Comparison of ENCODE assay signal across 8 mouse cellular contexts in the genomic region with DNA sequence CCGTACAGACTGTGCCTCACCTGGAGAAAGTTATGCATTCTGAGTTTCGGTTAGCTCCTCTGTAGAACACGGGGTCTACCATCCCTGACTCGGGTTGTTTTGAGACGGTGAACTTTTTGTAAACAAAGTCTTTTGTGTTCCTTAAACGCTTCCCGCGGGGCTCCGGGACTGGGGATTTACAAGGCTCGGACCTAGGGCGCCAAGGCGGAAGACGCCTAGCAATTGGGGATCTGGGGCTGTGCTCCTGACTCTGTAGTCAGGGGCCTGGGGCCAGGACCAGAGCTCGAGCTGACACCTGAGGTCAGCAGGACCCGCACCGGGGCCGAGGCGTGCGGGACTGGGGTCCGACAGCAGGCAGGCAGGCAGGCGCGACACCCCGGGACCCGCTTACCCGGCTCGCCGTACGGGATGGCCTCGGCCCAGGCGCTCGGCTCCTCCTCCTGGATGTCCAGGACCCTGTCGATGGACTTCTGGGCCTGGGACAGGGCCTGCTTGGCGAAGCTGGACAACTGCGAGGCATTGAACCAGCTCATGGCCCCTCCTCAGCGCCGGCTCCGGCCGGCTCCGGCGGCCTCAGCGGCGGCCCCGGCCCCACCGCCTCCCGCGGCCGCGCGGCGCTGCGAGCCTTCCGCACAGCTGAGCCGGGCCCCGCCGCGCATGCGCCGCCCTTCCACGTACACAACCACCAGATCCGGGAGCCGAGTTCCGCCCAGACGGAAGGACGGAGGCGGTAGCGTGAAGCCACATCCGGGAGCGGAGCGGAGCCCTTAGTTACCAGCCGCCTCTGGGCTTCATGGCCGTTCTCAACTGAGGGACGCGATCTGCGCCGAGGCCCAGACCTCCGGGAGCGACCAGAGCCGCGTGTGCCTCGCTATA. TPM values are rescaled to one million over a fixed set of nuclear protein-coding genes. Genes with fewer than 3 reads are reported as not detected.
A peak's percentile ranks its signal among the peaks of the same experiment; 100 is the strongest.
DNase-seq lines count a peak whose midpoint lies in the region; ATAC-seq and TF ChIP-seq lines count a peak whose summit lies in the region.

A gene (minus strand): TSS at position 632 of the 876 bp plus-strand sequence.

- in situ Hi-C loops in ES-E14 (cut with MboI; ENCODE audit: low sequenced_read_pairs in 2 of 2, unreplicated experiment in 2 of 2), result no loop called here

- H3K36me3 ChIP-seq in ES-E14 (ENCODE audit: control insufficient read depth, insufficient read depth, low read length, poor library complexity, severe bottlenecking), result peaks cover 9% of the 10 kb centered on the region
- H3K36me3 ChIP-seq in forebrain, embryonic 16.5 days (ENCODE audit: control insufficient read depth, insufficient read depth), result peaks cover 3% of the 10 kb centered on the region
- H3K36me3 ChIP-seq in lung, embryonic 14.5 days (ENCODE audit: insufficient read depth), result peaks cover 19% of the 10 kb centered on the region
- peaks cover 10% of the 10 kb centered on the region; the same call in 1 of the 2 replicates for H3K36me3 ChIP-seq in thymus, adult 2 months (ENCODE audit: control insufficient read depth, insufficient read depth, low read length)

- WGBS in forebrain, embryonic 16.5 days, result under 1% methylated on average over 70 of the region's 80 CpGs
- WGBS in lung, embryonic 14.5 days, result under 1% methylated on average over 80 of the region's 80 CpGs
- under 1% methylated on average over 80 of the region's 80 CpGs for WGBS in olfactory bulb, adult 2 months
- WGBS in thymus, adult 2 months, result under 1% methylated on average over 79 of the region's 80 CpGs

- no peaks in the 10 kb centered on the region for H3K9me3 ChIP-seq in ES-E14 (ENCODE audit: control insufficient read depth, insufficient read depth, low read depth, low read length)
- H3K9me3 ChIP-seq in forebrain, embryonic 16.5 days (ENCODE audit: control insufficient read depth, low read length), result no peaks in the 10 kb centered on the region
- H3K9me3 ChIP-seq in lung, embryonic 14.5 days (ENCODE audit: low read depth, low read length), result no peaks in the 10 kb centered on the region

- TF ChIP-seq CTCF in layer of hippocampus, adult 2 months (conservative IDR thresholded peaks at IDR 0.05), result no peak
- no peak for TF ChIP-seq CTCF in lung, embryonic 14.5 days (IDR thresholded peaks at IDR 0.05; ENCODE audit: low read depth)
- no peak for TF ChIP-seq CTCF in olfactory bulb, adult 2 months (IDR thresholded peaks at IDR 0.05; ENCODE audit: insufficient read depth, low read depth, low read length)
- TF ChIP-seq CTCF in thymus, adult 2 months (IDR thresholded peaks at IDR 0.05; ENCODE audit: borderline replicate concordance, control insufficient read depth, extremely low read depth, insufficient read depth, low read length, poor library complexity), result no peak

- H3K4me3 ChIP-seq in ES-E14 (ENCODE audit: insufficient read depth in 1 of 2, low read depth in 1 of 2, low read length in 2 of 2, poor library complexity in 1 of 2, severe bottlenecking in 1 of 2), result peak within 1 kb of the TSS; percentile 92 to 94
- H3K4me3 ChIP-seq in forebrain, embryonic 16.5 days (replicated peaks; ENCODE audit: low read length), result peak within 1 kb of the TSS; percentile 85
- H3K4me3 ChIP-seq in layer of hippocampus, adult 2 months, result peak within 1 kb of the TSS; percentile 82
- peak within 1 kb of the TSS; percentile 97 for H3K4me3 ChIP-seq in lung, embryonic 14.5 days (ENCODE audit: low read depth, low read length)
- peak within 1 kb of the TSS; percentile 79 for H3K4me3 ChIP-seq in olfactory bulb, adult 2 months (ENCODE audit: insufficient read depth, low read depth, low read length)
- peak within 1 kb of the TSS; percentile 95 for H3K4me3 ChIP-seq in thymus, adult 2 months (ENCODE audit: control insufficient read depth, insufficient read depth, low read length)

- peak; percentile 88 for TF ChIP-seq POLR2A in olfactory bulb, adult 2 months (IDR thresholded peaks at IDR 0.05; ENCODE audit: insufficient read depth, low read depth, low read length)
- peak; percentile 95 for TF ChIP-seq POLR2A in thymus, adult 2 months (IDR thresholded peaks at IDR 0.05; ENCODE audit: control insufficient read depth, extremely low read depth, insufficient read depth, low read length, poor library complexity)

- intact Hi-C loops in heart, postnatal 36 days (cut with DNase I), result loop anchor here (1.0 to 10.0 kb wide), 3 partner anchors 27 to 346 kb away; a partner anchor contains a TSS

- peak within 1 kb of the TSS; percentile 67 for H3K4me2 ChIP-seq in forebrain, embryonic 16.5 days (ENCODE audit: low read length)
- peak within 1 kb of the TSS; percentile 78 for H3K4me2 ChIP-seq in lung, embryonic 14.5 days

- peak; percentile 99 for ATAC-seq in forebrain, embryonic 16.5 days
- peak; percentile 99 for ATAC-seq in lung, embryonic 14.5 days (ENCODE audit: insufficient read depth)

- H3K27me3 ChIP-seq in forebrain, embryonic 16.5 days (replicated peaks; ENCODE audit: control insufficient read depth, insufficient read depth, low read length), result no peaks in the 10 kb centered on the region
- H3K27me3 ChIP-seq in lung, embryonic 14.5 days (ENCODE audit: insufficient read depth, low read length), result no peaks in the 10 kb centered on the region
- no peaks in the 10 kb centered on the region for H3K27me3 ChIP-seq in thymus, adult 2 months (ENCODE audit: control insufficient read depth, insufficient read depth, low read length)

- H3K4me1 ChIP-seq in ES-E14 (ENCODE audit: control insufficient read depth in 2 of 2, insufficient read depth in 2 of 2, low read length in 2 of 2, poor library complexity in 1 of 2), result no peaks in the 10 kb centered on the region
- H3K4me1 ChIP-seq in forebrain, embryonic 16.5 days (replicated peaks; ENCODE audit: control insufficient read depth, insufficient read depth, low read length), result peaks cover 14% of the 10 kb centered on the region
- H3K4me1 ChIP-seq in lung, embryonic 14.5 days (ENCODE audit: insufficient read depth), result 0 out of 2 replicates have a peak, but pooled peaks cover 3% of the 10 kb centered on the region
- H3K4me1 ChIP-seq in olfactory bulb, adult 2 months (ENCODE audit: control insufficient read depth, insufficient read depth, low read length), result peaks cover 4% of the 10 kb centered on the region; the same call in 1 of the 2 replicates
- H3K4me1 ChIP-seq in thymus, adult 2 months (replicated peaks; ENCODE audit: control insufficient read depth, insufficient read depth, low read length), result peaks cover 6% of the 10 kb centered on the region

- H3K9ac ChIP-seq in ES-E14 (ENCODE audit: insufficient read depth, low read depth, low read length, poor library complexity, severe bottlenecking), result peak within 1 kb of the TSS; percentile 94
- peak within 1 kb of the TSS; percentile 91 for H3K9ac ChIP-seq in forebrain, embryonic 16.5 days (replicated peaks; ENCODE audit: low read depth, low read length)
- H3K9ac ChIP-seq in lung, embryonic 14.5 days, result peak within 1 kb of the TSS; percentile 96

- peak within 1 kb of the TSS; percentile 67 for H3K27ac ChIP-seq in ES-E14 (ENCODE audit: insufficient read depth, low read depth, low read length, poor library complexity, severe bottlenecking)
- H3K27ac ChIP-seq in forebrain, embryonic 16.5 days (ENCODE audit: low read length), result peak within 1 kb of the TSS; percentile 86
- peak within 1 kb of the TSS; percentile 95 for H3K27ac ChIP-seq in layer of hippocampus, adult 2 months
- peak within 1 kb of the TSS; percentile 88 for H3K27ac ChIP-seq in lung, embryonic 14.5 days (ENCODE audit: low read depth)
- peak within 1 kb of the TSS; percentile 83 for H3K27ac ChIP-seq in olfactory bulb, adult 2 months (ENCODE audit: insufficient read depth, low read depth, low read length)
- peak within 1 kb of the TSS; percentile 25; the same call in 1 of the 2 replicates for H3K27ac ChIP-seq in thymus, adult 2 months (ENCODE audit: control insufficient read depth, insufficient read depth, low read length)

- peak; percentile 78 for DNase-seq in ES-E14 (ENCODE audit: low read depth, low spot score)
- DNase-seq in cerebellum, adult 11-12 months, result peak; percentile 95
- DNase-seq in heart, postnatal 36 days, result peak; percentile 94 to 95
- DNase-seq in layer of hippocampus, adult 2 months (ENCODE audit: low spot score in 2 of 2), result peak; percentile 96 to 97
- DNase-seq in lung, embryonic 14.5 days, result peak; percentile 98
- DNase-seq in thymus, adult 2 months, result peak; percentile 95

TF ChIP-seq in ES-E14, 5 proteins besides CTCF, POLR2A, EP300 and RAD21:
- TF ChIP-seq ZC3H11A (IDR thresholded peaks at IDR 0.05; ENCODE audit: borderline replicate concordance, low read depth, low read length) (no peak), HCFC1 (IDR thresholded peaks at IDR 0.05; ENCODE audit: borderline replicate concordance, insufficient read depth, low read length) (peak; percentile 67)

RNA-seq across cellular contexts. Expression of the gene that starts here (rescaled TPM):
- 25.8 and 28.2 TPM in 2 replicates for total RNA-seq in ES-E14 (2012; rRNA removed)
- 35.0 and 43.2 TPM in 2 replicates for polyA plus RNA-seq in forebrain, embryonic 16.5 days (2015; fragmentation: Nextera tagmentation; extraction: Ambion mirVana)
- total RNA-seq in heart, postnatal 36 days (2021), result 10 to 100 TPM; 38.5 to 39.7 TPM
- total RNA-seq in layer of hippocampus, adult 2 months (2021), result 10 to 100 TPM; 48.4 to 52.3 TPM
- polyA plus RNA-seq in lung, embryonic 14.5 days (2014; fragmentation: Nextera tagmentation; extraction: Ambion mirVana), result 30.3 and 32.6 TPM in 2 replicates
- not detected in 2 replicates for polyA plus RNA-seq in olfactory bulb, adult 2 months (2012; ENCODE audit: insufficient read depth, insufficient read length, low replicate concordance, missing spikeins)
- 3.9 and 4.7 TPM in 2 replicates for polyA plus RNA-seq in thymus, adult 2 months (2012; rRNA removed)

Comparison
In these comparisons a context has a peak if more than half of its experiments do, and no peak if none do; other contexts are left out.
1. Peak in every context shown above with its lines: DNase-seq, ATAC-seq, H3K4me3 ChIP-seq and H3K27ac ChIP-seq.
2. H3K27ac ChIP-seq: peak in every context shown above with its lines; median percentile 95 in layer of hippocampus, adult 2 months; 88 in lung, embryonic 14.5 days; 86 in forebrain, embryonic 16.5 days; 83 in olfactory bulb, adult 2 months; 67 in ES-E14; 25 in thymus, adult 2 months.